Mouse (Mus musculus) liver, embryonic 14.5 days (tissue): ENCODE data around the gene Gpr171. TPM values are rescaled to one million over a fixed set of nuclear protein-coding genes. Genes with fewer than 3 reads are reported as not detected.
"Not testable (repeated sequence)": the region's sequence is repeated elsewhere in the genome, so short reads cannot be mapped to it uniquely, and the experiment has no call there.

Experiments used
- ATAC-seq: fragments of 200-750 bp; cut with Nextera tagmentation; 2 replicates; pipeline ENCODE4 v1.8.0; 2017; ENCODE audit warnings: moderate number of reproducible peaks, mild to moderate bottlenecking, moderate library complexity; ENCODE audit not compliant: insufficient read depth
- DNase-seq, 3 experiments: peaks; one replicate each; pipeline ENCODE4 v3.0.0-alpha.2; 2012 to 2013; ENCODE audit warnings: low read depth in 3 of 3, low spot score in 3 of 3
- H3K27ac ChIP-seq: fragments of 300-500 bp; sonication (generic); 2 replicates; pipeline ENCODE4 v1.5.1; 2014; ENCODE audit warnings: moderate library complexity, mild to moderate bottlenecking, control low read depth, inconsistent platforms
- H3K27me3 ChIP-seq: fragments of 300-500 bp; sonication (generic); 2 replicates; pipeline ENCODE4 v1.6.1; 2014; ENCODE audit warnings: mild to moderate bottlenecking, low read length, moderate library complexity; ENCODE audit not compliant: control insufficient read depth, insufficient read depth
- H3K36me3 ChIP-seq: fragments of 300-500 bp; sonication (generic); replicated peaks from 2 replicates; pipeline ENCODE4 v1.6.1; 2014; ENCODE audit warnings: low read depth; ENCODE audit not compliant: control insufficient read depth, insufficient read depth
- H3K4me1 ChIP-seq, 2 experiments: fragments of 200-500 bp in 1 of 2; fragments of 300-500 bp in 1 of 2; sonication (generic) in 1 of 2; replicated peaks; 2 replicates each; pipeline ENCODE4 v1.6.1; 2012 to 2014; ENCODE audit warnings: antibody characterized with exemption in 1 of 2, inconsistent platforms in 1 of 2, low read length in 1 of 2; ENCODE audit not compliant: control insufficient read depth in 2 of 2, insufficient read depth in 2 of 2
- H3K4me2 ChIP-seq: fragments of 300-500 bp; sonication (generic); 2 replicates; pipeline ENCODE4 v1.6.1; 2014; ENCODE audit warnings: low read depth, mild to moderate bottlenecking, control low read depth, moderate library complexity
- H3K4me3 ChIP-seq, 2 experiments: fragments of 200-500 bp in 1 of 2; fragments of 300-500 bp in 1 of 2; sonication (generic) in 1 of 2; 2 replicates each; pipeline ENCODE4 v1.5.1; 2012 to 2014; ENCODE audit warnings: low read depth in 2 of 2, low read length in 2 of 2, mild to moderate bottlenecking in 2 of 2, control low read depth in 1 of 2, inconsistent platforms in 1 of 2, moderate library complexity in 1 of 2; ENCODE audit not compliant: insufficient read depth in 1 of 2
- H3K9ac ChIP-seq: fragments of 300-500 bp; sonication (generic); replicated peaks from 2 replicates; pipeline ENCODE4 v1.6.1; 2014; ENCODE audit warnings: mild to moderate bottlenecking, control low read depth, moderate library complexity
- H3K9me3 ChIP-seq: fragments of 300-500 bp; sonication (generic); 2 replicates; pipeline ENCODE4 v1.6.1; 2016; ENCODE audit warnings: low read length, mixed read lengths; ENCODE audit not compliant: control insufficient read depth
- CTCF ChIP-seq: IDR thresholded peaks from 2 replicates; pipeline ENCODE4 v1.5.1; 2016; ENCODE audit warnings: antibody characterized with exemption, low read depth, control low read depth
- EP300 ChIP-seq: IDR thresholded peaks from 2 replicates; pipeline ENCODE4 v1.6.1; 2016; ENCODE audit warnings: antibody characterized with exemption, low read depth
- WGBS: fragments of 180-500 bp; shearing (Covaris S2); extraction: QIAGEN DNeasy Blood & Tissue Kit; methylation state at CpG from one replicate; pipeline ENCODE4 v1.1.7; 2014; ENCODE audit not compliant: insufficient replicate concordance; 5-methylcytosine and 5-hydroxymethylcytosine counted together
- polyA plus RNA-seq, 2 experiments: library from polyadenylated mRNA; depleted of rRNA in 1 of 2; stranded (reverse) in 1 of 2; unstranded in 1 of 2; fragments of >200 nt; fragmentation: Nextera tagmentation in 1 of 2; extraction: Ambion mirVana in 1 of 2; gene quantifications; 2 replicates each; pipeline versions ENCODE4 v1.2.1 to v1.2.3; 2012 to 2014

Gene Gpr171
- polyA plus RNA-seq, 2 experiments: 0.32 to 1.0 TPM

GRCm38 (mm10) chr3:59078585-59078984 is 23.0 kb downstream of the Gpr171 start:
- Histone ChIP-seq H3K4me2 (no peak overlapping the region), H3K9ac (no peak overlapping the region), H3K4me3 (no peak overlapping the region), H3K27ac (no peak overlapping the region), H3K4me1 (no peaks in the 10 kb centered on the region), H3K36me3 (no peaks in the 10 kb centered on the region), H3K9me3 (no peaks in the 10 kb centered on the region), H3K27me3 (no peaks in the 10 kb centered on the region)
- TF ChIP-seq CTCF (no peak), EP300 (no peak)
- no peak for ATAC-seq
- DNase-seq: no peak
- 64% methylated on average over 11 of the region's 11 CpGs for WGBS

- Histone ChIP-seq H3K27me3 (no peaks in the 10 kb centered on the region), H3K4me1 (no peaks in the 10 kb centered on the region), H3K36me3 (no peaks in the 10 kb centered on the region), H3K27ac (no peak overlapping the region), H3K4me3 (no peak overlapping the region), H3K9me3 (no peaks in the 10 kb centered on the region), H3K4me2 (no peak overlapping the region), H3K9ac (no peak overlapping the region)
- TF ChIP-seq EP300: no peak
- TF ChIP-seq CTCF: peak; percentile 24; the same call in 1 of the 2 replicates
- WGBS: 37% methylated on average over 4 of the region's 4 CpGs
- DNase-seq: no peak
- no peak for ATAC-seq
These were observed 24.3 kb downstream of the Gpr171 start for GRCm38 (mm10) chr3:59077278-59077677.

GRCm38 (mm10) chr3:59069071-59069470 is 32.5 kb downstream of the Gpr171 start:
- H3K27ac ChIP-seq, H3K4me2 ChIP-seq, H3K27me3 ChIP-seq, ATAC-seq, H3K9me3 ChIP-seq, H3K36me3 ChIP-seq, DNase-seq, H3K4me1 ChIP-seq, H3K9ac ChIP-seq, H3K4me3 ChIP-seq: not testable (repeated sequence)
- 0 out of 2 replicates have a peak, but pooled peaks have one; percentile 11 for TF ChIP-seq CTCF
- WGBS: 12% methylated on average over 1 of the region's 1 CpGs

GRCm38 (mm10) chr3:59066558-59067294 is 34.9 kb downstream of the Gpr171 start:
- H3K36me3 ChIP-seq: no peaks in the 10 kb centered on the region
- ATAC-seq (no peak), DNase-seq (no peak)
- peaks cover 11 to 16% of the 10 kb centered on the region in 2 experiments for H3K4me1 ChIP-seq
- H3K27ac ChIP-seq: no peak overlapping the region
- no peaks in the 10 kb centered on the region for H3K27me3 ChIP-seq
- WGBS: 75% methylated on average over 8 of the region's 8 CpGs
- no peak for TF ChIP-seq EP300
- TF ChIP-seq CTCF: no peak
- H3K4me2 ChIP-seq: no peak overlapping the region
- H3K4me3 ChIP-seq: no peak overlapping the region
- H3K9me3 ChIP-seq: no peaks in the 10 kb centered on the region
- no peak overlapping the region for H3K9ac ChIP-seq

GRCm38 (mm10) chr3:59065937-59066336 is 35.7 kb downstream of the Gpr171 start:
- no peak overlapping the region for H3K27ac ChIP-seq
- H3K9me3 ChIP-seq: no peaks in the 10 kb centered on the region
- DNase-seq: no peak
- TF ChIP-seq EP300 (no peak), CTCF (no peak)
- H3K4me1 ChIP-seq: peaks cover 11 to 16% of the 10 kb centered on the region in 2 experiments
- no peak overlapping the region for H3K9ac ChIP-seq
- no peaks in the 10 kb centered on the region for H3K27me3 ChIP-seq
- H3K36me3 ChIP-seq: no peaks in the 10 kb centered on the region
- H3K4me2 ChIP-seq: no peak overlapping the region
- no peak for ATAC-seq
- H3K4me3 ChIP-seq: no peak overlapping the region
- 69% methylated on average over 3 of the region's 3 CpGs for WGBS
